Mouse (Mus musculus) liver, embryonic 16.5 days (tissue): Measurements from ENCODE around the gene Mgarp. TPM values are rescaled to one million over a fixed set of nuclear protein-coding genes. Genes with fewer than 3 reads are reported as not detected.
"Not testable (repeated sequence)": the region's sequence is repeated elsewhere in the genome, so short reads cannot be mapped to it uniquely, and the experiment has no call there.

ENCODE experiments used
- ATAC-seq: fragments of 200-750 bp; cut with Nextera tagmentation; 2 replicates; pipeline ENCODE4 v1.8.0; 2017; ENCODE audit warnings: low read depth, mild to moderate bottlenecking, moderate number of reproducible peaks, moderate library complexity
- H3K27ac ChIP-seq: fragments of 300-500 bp; sonication (generic); 2 replicates; pipeline ENCODE4 v1.5.1; 2014; ENCODE audit warnings: mild to moderate bottlenecking, low read length
- H3K27me3 ChIP-seq: fragments of 300-500 bp; sonication (generic); 2 replicates; pipeline ENCODE4 v1.6.1; 2014; ENCODE audit warnings: low read depth, low read length, mixed read lengths; ENCODE audit not compliant: control insufficient read depth, insufficient read depth
- H3K36me3 ChIP-seq: fragments of 300-500 bp; sonication (generic); 2 replicates; pipeline ENCODE4 v1.6.1; 2014; ENCODE audit warnings: mild to moderate bottlenecking; ENCODE audit not compliant: control insufficient read depth, insufficient read depth
- H3K4me1 ChIP-seq: fragments of 300-500 bp; sonication (generic); 2 replicates; pipeline ENCODE4 v1.6.1; 2014; ENCODE audit warnings: low read depth, low read length, mixed read lengths; ENCODE audit not compliant: control insufficient read depth
- H3K4me2 ChIP-seq: fragments of 300-500 bp; sonication (generic); 2 replicates; pipeline ENCODE4 v1.6.1; 2014; ENCODE audit warnings: low read depth, low read length, mixed read lengths
- H3K4me3 ChIP-seq: fragments of 300-500 bp; sonication (generic); 2 replicates; pipeline ENCODE4 v1.5.1; 2014; ENCODE audit warnings: low read depth, mild to moderate bottlenecking, low read length
- H3K9ac ChIP-seq: fragments of 300-500 bp; sonication (generic); 2 replicates; pipeline ENCODE4 v1.6.1; 2014; ENCODE audit warnings: low read depth, low read length
- H3K9me3 ChIP-seq: fragments of 300-500 bp; sonication (generic); replicated peaks from 2 replicates; pipeline ENCODE4 v1.6.1; 2016; ENCODE audit warnings: low read length; ENCODE audit not compliant: control insufficient read depth
- WGBS: fragments of 180-500 bp; shearing (Covaris S2); extraction: QIAGEN DNeasy Blood & Tissue Kit; methylation state at CpG from one replicate; pipeline ENCODE4 v1.1.7; 2014; ENCODE audit not compliant: insufficient replicate concordance; 5-methylcytosine and 5-hydroxymethylcytosine counted together
- polyA plus RNA-seq: library from polyadenylated mRNA; unstranded; fragments of >200 nt; fragmentation: Nextera tagmentation; extraction: Ambion mirVana; gene quantifications from 2 replicates; pipeline ENCODE4 v1.2.1, GENCODE M21; 2015

The Mgarp gene
- polyA plus RNA-seq, 1 experiment from 2014 or later: 3.0 TPM

GRCm38 (mm10) chr3:51402054-51402453 is 5.5 kb upstream of the Mgarp start:
- H3K4me3 ChIP-seq, H3K27me3 ChIP-seq, H3K9ac ChIP-seq, H3K27ac ChIP-seq, H3K4me2 ChIP-seq, H3K4me1 ChIP-seq, H3K9me3 ChIP-seq, ATAC-seq: not testable (repeated sequence)
- 48% methylated on average over 4 of the region's 4 CpGs for whole genome bisulfite sequencing
- H3K36me3 ChIP-seq: peaks cover 10% of the 10 kb centered on the region

GRCm38 (mm10) chr3:51400682-51401081 is 4.1 kb upstream of the Mgarp start:
- Histone ChIP-seq H3K27ac (no peak overlapping the region), H3K4me3 (no peak overlapping the region), H3K4me2 (no peak overlapping the region), H3K27me3 (peaks cover 14% of the 10 kb centered on the region), H3K36me3 (peaks cover 3% of the 10 kb centered on the region), H3K9me3 (no peaks in the 10 kb centered on the region), H3K9ac (no peak overlapping the region), H3K4me1 (peaks cover 13% of the 10 kb centered on the region)
- 69% methylated on average over 10 of the region's 10 CpGs for WGBS
- ATAC-seq: no peak

- H3K4me3 ChIP-seq: no peak overlapping the region
- H3K9me3 ChIP-seq: no peaks in the 10 kb centered on the region
- 58% methylated on average over 4 of the region's 4 CpGs for WGBS
- H3K36me3 ChIP-seq: peaks cover 3% of the 10 kb centered on the region
- H3K27me3 ChIP-seq: peaks cover 18% of the 10 kb centered on the region
- H3K27ac ChIP-seq: no peak overlapping the region
- H3K9ac ChIP-seq: no peak overlapping the region
- no peak overlapping the region for H3K4me2 ChIP-seq
- peaks cover 13% of the 10 kb centered on the region for H3K4me1 ChIP-seq
- no peak for ATAC-seq
These were observed 3.0 kb upstream of the Mgarp start for GRCm38 (mm10) chr3:51399531-51399930.

- H3K27me3 ChIP-seq: peaks cover 18% of the 10 kb centered on the region
- H3K9ac ChIP-seq: no peak overlapping the region
- H3K9me3 ChIP-seq: no peaks in the 10 kb centered on the region
- ATAC-seq: no peak
- peaks cover 13% of the 10 kb centered on the region for H3K4me1 ChIP-seq
- H3K4me3 ChIP-seq: no peak overlapping the region
- 25% methylated on average over 3 of the region's 3 CpGs for WGBS
- H3K27ac ChIP-seq: no peak overlapping the region
- peaks cover 3% of the 10 kb centered on the region; the same call in 1 of the 2 replicates for H3K36me3 ChIP-seq
- no peak overlapping the region for H3K4me2 ChIP-seq
These were observed 2.1 kb upstream of the Mgarp start for GRCm38 (mm10) chr3:51398667-51399066.

- Histone ChIP-seq H3K4me2 (no peak overlapping the region), H3K36me3 (no peaks in the 10 kb centered on the region), H3K9me3 (no peaks in the 10 kb centered on the region), H3K27ac (no peak overlapping the region), H3K4me3 (no peak overlapping the region), H3K4me1 (peaks cover 13% of the 10 kb centered on the region), H3K27me3 (peaks cover 18% of the 10 kb centered on the region), H3K9ac (no peak overlapping the region)
- 64% methylated on average over 15 of the region's 15 CpGs for WGBS
- no peak for ATAC-seq
These were observed 1.3 kb upstream of the Mgarp start for GRCm38 (mm10) chr3:51397700-51398299.

GRCm38 (mm10) chr3:51395461-51396145 is 935 bp downstream of the Mgarp start:
- no peak for ATAC-seq
- Histone ChIP-seq H3K9me3 (no peaks in the 10 kb centered on the region), H3K4me3 (peak overlapping the region; percentile 70; the same call in 1 of the 2 replicates), H3K27ac (no peak overlapping the region), H3K36me3 (no peaks in the 10 kb centered on the region), H3K27me3 (peaks cover 18% of the 10 kb centered on the region), H3K4me2 (peak overlapping the region; percentile 76), H3K4me1 (peaks cover 13% of the 10 kb centered on the region), H3K9ac (no peak overlapping the region)
- 31% methylated on average over 19 of the region's 19 CpGs for WGBS

- ATAC-seq: no peak
These were observed 1.7 kb downstream of the Mgarp start for GRCm38 (mm10) chr3:51394881-51395280.

GRCm38 (mm10) chr3:51393651-51394050 is 2.9 kb downstream of the Mgarp start:
- Histone ChIP-seq H3K9me3 (no peaks in the 10 kb centered on the region), H3K9ac (no peak overlapping the region), H3K27me3 (peaks cover 15% of the 10 kb centered on the region), H3K4me2 (no peak overlapping the region), H3K4me1 (peaks cover 27% of the 10 kb centered on the region), H3K4me3 (no peak overlapping the region), H3K36me3 (no peaks in the 10 kb centered on the region), H3K27ac (no peak overlapping the region)
- no peak for ATAC-seq
- 78% methylated on average over 2 of the region's 2 CpGs for WGBS

More at GRCm38 (mm10) chr3:51394881-51395280, 1.7 kb downstream of the Mgarp start:
- Histone ChIP-seq H3K36me3 (no peaks in the 10 kb centered on the region), H3K27me3 (peaks cover 18% of the 10 kb centered on the region), H3K9me3 (no peaks in the 10 kb centered on the region), H3K9ac (no peak overlapping the region), H3K4me1 (peaks cover 15% of the 10 kb centered on the region), H3K4me3 (no peak overlapping the region), H3K27ac (no peak overlapping the region), H3K4me2 (no peak overlapping the region)
- WGBS: 69% methylated on average over 3 of the region's 3 CpGs

- H3K27ac ChIP-seq, H3K4me2 ChIP-seq, ATAC-seq, H3K4me3 ChIP-seq, H3K9ac ChIP-seq, H3K9me3 ChIP-seq, H3K36me3 ChIP-seq: not testable (repeated sequence)
- WGBS: 87% methylated on average over 3 of the region's 3 CpGs
- peaks cover 31% of the 10 kb centered on the region for H3K4me1 ChIP-seq
- H3K27me3 ChIP-seq: peaks cover 15% of the 10 kb centered on the region
These were observed 3.5 kb downstream of the Mgarp start for GRCm38 (mm10) chr3:51393018-51393417.
